Mouse (Mus musculus): ENCODE measurements around the gene Ankrd13d. TPM values are rescaled to one million over a fixed set of nuclear protein-coding genes. Genes with fewer than 3 reads are reported as not detected.

The Ankrd13d gene
- 10 to 100 TPM in 1 of 4 experiments, 1 to 10 TPM in 3; 4.3 to 10.6 (median 6.8) TPM for total RNA-seq (2022)

GRCm38 (mm10) chr19:4282898-4283553 is at the start of gene Ankrd13d:
Ankrd13d (minus strand) TSS chr19:4283137.
- DNase-seq, result peak; percentile 83

GRCm38 (mm10) chr19:4332653-4333052 is 49.7 kb upstream of the Ankrd13d start:
- peak; percentile 52 for DNase-seq

GRCm38 (mm10) chr19:4331273-4331672 is 48.3 kb upstream of the Ankrd13d start:
- DNase-seq, result no peak

GRCm38 (mm10) chr19:4330603-4331002 is 47.7 kb upstream of the Ankrd13d start:
- DNase-seq, result no peak

- DNase-seq, result no peak
These were observed 45.9 kb upstream of the Ankrd13d start for GRCm38 (mm10) chr19:4328737-4329304.

- no peak for DNase-seq
These were observed 43.9 kb upstream of the Ankrd13d start for GRCm38 (mm10) chr19:4326881-4327280.

GRCm38 (mm10) chr19:4326106-4326505 is 43.2 kb upstream of the Ankrd13d start:
- no peak for DNase-seq

- DNase-seq, result no peak
These were observed 39.2 kb upstream of the Ankrd13d start for GRCm38 (mm10) chr19:4322134-4322533.

GRCm38 (mm10) chr19:4321622-4322021 is 38.7 kb upstream of the Ankrd13d start:
- no peak for DNase-seq

GRCm38 (mm10) chr19:4319272-4319671 is 36.3 kb upstream of the Ankrd13d start:
- DNase-seq, result no peak

GRCm38 (mm10) chr19:4317181-4317580 is 34.2 kb upstream of the Ankrd13d start:
- DNase-seq, result no peak

- DNase-seq, result peak; percentile 67
These were observed 32.4 kb upstream of the Ankrd13d start for GRCm38 (mm10) chr19:4315223-4315944.

GRCm38 (mm10) chr19:4309776-4310185 is 26.8 kb upstream of the Ankrd13d start:
- DNase-seq, result no peak

- DNase-seq, result no peak
These were observed 26.4 kb upstream of the Ankrd13d start for GRCm38 (mm10) chr19:4309302-4309701.

- DNase-seq, result peak; percentile 62
These were observed 23.2 kb upstream of the Ankrd13d start, which contains the start of gene Grk2 for GRCm38 (mm10) chr19:4306190-4306577. Grk2 (minus strand) TSS chr19:4306222.

- peak; percentile 36 for DNase-seq
These were observed 22.7 kb upstream of the Ankrd13d start for GRCm38 (mm10) chr19:4305491-4306189.

- DNase-seq, result no peak
These were observed 22.0 kb upstream of the Ankrd13d start for GRCm38 (mm10) chr19:4304871-4305321.

- no peak for DNase-seq
These were observed 21.4 kb upstream of the Ankrd13d start for GRCm38 (mm10) chr19:4304251-4304821.

- DNase-seq, result no peak
These were observed 20.7 kb upstream of the Ankrd13d start for GRCm38 (mm10) chr19:4303640-4303995.

GRCm38 (mm10) chr19:4302936-4303639 is 20.2 kb upstream of the Ankrd13d start:
- DNase-seq, result no peak

- DNase-seq, result no peak
These were observed 19.1 kb upstream of the Ankrd13d start for GRCm38 (mm10) chr19:4301735-4302651.

All from adrenal gland, adult 8-10 months (tissue).